Comparison of ENCODE assay signal across 18 mouse cellular contexts in genomic region chr6:49987541-49988210, GRCm38 (mm10).
"Had no signal": no experiment of that assay in that cellular context is flagged by ENCODE, and none has a peak within 500 bp of the region (broad histone marks: within the 10 kb centered on the region; RNA-seq: fewer than 3 reads in every experiment).

No protein-coding gene starts in this region.

- DNase-seq: kidney, adult 2 months; kidney, postnatal 25 days; layer of hippocampus, postnatal 36 days; lung, adult 18-20 months; lung, postnatal 10 days; lung, postnatal 36 days; right cerebral cortex, postnatal 14 days; right cerebral cortex, postnatal 4 days; thymus, postnatal 25 days had no signal

- H3K4me1 ChIP-seq: stomach, embryonic 15.5 days had no signal

- H3K36me3 ChIP-seq: lung, embryonic 15.5 days; midbrain, embryonic 10.5 days; midbrain, embryonic 13.5 days; stomach, embryonic 15.5 days had no signal

- ATAC-seq: midbrain, embryonic 13.5 days had no signal

- H3K9me3 ChIP-seq: lung, embryonic 15.5 days; midbrain, embryonic 10.5 days; midbrain, embryonic 13.5 days; stomach, embryonic 15.5 days had no signal

- H3K27ac ChIP-seq: kidney, postnatal 0 days; left cerebral cortex, adult 2 months; liver, embryonic 14.5 days; lung, embryonic 15.5 days; midbrain, embryonic 10.5 days; midbrain, embryonic 13.5 days; stomach, embryonic 15.5 days had no signal

- H3K4me3 ChIP-seq: left cerebral cortex, adult 2 months; lung, embryonic 15.5 days; megakaryocyte, embryonic 14.5 days; midbrain, embryonic 10.5 days; midbrain, embryonic 13.5 days; stomach, embryonic 15.5 days had no signal

- H3K4me2 ChIP-seq: liver, embryonic 11.5 days; lung, embryonic 15.5 days; midbrain, embryonic 13.5 days; stomach, embryonic 15.5 days had no signal

- H3K9ac ChIP-seq: liver, embryonic 14.5 days; lung, embryonic 15.5 days; midbrain, embryonic 13.5 days; stomach, embryonic 15.5 days had no signal

- H3K27me3 ChIP-seq: lung, embryonic 15.5 days; midbrain, embryonic 13.5 days; stomach, embryonic 15.5 days had no signal
